Mouse (Mus musculus) T-helper 2 cell (primary cell): ENCODE measurements around the gene Nrxn1.

Experiments
- in situ Hi-C: fragments of 300-600 bp; cut with MboI, MseI; formaldehyde crosslinking; loops from one replicate; pipeline ENCODE4 v1.15.1; 2025; ENCODE audit warnings: high pct_unique_total_duplicates

The Nrxn1 gene

DNA sequence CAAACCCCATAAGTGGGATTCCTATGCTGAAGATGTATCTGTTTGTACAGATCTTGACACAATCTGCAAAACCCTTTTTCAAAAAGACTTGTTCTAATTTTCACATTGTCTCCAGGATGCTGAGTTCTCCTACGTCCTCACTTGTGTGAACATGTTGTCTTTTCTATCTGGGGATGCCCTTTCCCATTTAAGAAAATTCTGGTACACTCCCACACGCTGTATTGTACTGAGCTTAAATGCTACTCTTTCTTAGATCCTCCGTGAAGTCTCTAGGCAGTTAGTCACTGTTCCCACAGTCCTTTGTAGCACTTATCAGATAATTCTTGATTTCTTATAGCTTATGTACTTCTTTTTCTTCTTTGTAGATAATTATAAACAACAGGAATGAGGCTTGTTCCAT lies 997.9 kb downstream of the Nrxn1 start:
- in situ Hi-C loops: loop anchor here (5.0 kb wide), 1 partner anchor 47 kb away; no protein-coding TSS in a partner anchor

DNA sequence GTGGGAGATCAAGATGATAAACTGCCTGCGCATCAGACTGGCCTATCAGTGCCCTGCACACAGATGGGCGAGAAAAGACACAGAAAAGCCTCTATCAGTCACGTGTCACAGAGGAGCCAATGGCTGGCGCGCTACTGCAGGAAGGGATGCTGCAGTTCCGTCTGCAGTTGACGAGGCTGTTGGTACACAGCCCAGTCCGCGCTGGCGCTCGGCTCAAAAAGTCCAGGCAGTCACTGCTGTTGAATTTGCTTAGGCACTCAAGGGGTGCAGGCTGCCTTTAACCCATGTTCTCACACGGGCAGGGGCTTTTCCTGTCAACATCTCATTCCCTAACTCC lies 1004.6 kb downstream of the Nrxn1 start:
- in situ Hi-C loops: no loop called here

DNA sequence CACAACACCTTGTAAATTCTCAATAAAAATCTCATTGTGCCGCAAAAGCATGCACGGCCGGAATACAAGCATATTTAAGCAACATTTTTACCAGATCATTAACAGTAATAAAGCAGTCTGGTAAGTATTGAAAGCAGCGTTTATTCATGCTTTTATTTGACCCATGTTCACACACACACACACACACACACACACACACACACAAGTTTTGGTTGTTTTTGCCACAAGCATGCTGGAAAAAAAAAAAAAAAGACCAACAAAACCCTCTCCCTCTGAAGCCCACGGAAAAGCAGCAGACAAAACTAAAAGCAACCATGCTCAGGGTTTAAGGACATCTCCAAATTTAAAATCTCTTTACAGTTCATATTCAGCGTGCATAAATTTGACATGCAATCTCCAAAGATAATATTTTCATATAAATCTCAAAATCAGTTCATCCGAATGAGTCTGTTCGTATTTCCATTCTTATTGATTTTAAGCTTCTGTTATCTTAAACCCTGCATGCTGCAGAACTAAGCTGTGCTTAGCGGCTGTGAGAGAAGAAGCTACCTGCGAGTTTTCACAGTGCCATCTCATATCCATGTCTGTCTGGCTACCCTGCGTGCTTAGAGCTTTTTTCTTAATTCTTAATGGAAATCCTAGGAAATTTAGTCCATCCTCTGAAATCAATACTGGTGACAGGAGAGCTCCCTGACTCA lies 1005.1 kb downstream of the Nrxn1 start:
- in situ Hi-C loops: no loop called here

DNA sequence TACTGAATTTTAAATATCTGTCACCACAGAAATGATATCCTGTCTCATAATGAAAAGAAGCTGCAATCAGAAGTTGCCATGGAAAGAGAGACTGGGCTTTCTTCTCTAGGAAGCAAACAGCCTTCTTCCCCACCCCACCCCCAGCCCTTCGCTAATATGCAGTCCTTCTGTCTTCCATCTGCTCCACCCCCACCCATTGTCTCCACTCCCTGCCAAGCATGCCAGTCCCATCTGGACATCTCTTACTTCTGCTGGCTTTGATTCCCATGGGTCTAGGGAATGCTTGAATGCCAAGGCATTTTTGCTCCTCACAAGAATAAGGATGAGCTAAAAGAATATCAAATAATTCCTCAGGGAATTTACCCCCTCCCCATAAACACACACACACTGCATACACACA lies 1006.0 kb downstream of the Nrxn1 start:
- in situ Hi-C loops: no loop called here

DNA sequence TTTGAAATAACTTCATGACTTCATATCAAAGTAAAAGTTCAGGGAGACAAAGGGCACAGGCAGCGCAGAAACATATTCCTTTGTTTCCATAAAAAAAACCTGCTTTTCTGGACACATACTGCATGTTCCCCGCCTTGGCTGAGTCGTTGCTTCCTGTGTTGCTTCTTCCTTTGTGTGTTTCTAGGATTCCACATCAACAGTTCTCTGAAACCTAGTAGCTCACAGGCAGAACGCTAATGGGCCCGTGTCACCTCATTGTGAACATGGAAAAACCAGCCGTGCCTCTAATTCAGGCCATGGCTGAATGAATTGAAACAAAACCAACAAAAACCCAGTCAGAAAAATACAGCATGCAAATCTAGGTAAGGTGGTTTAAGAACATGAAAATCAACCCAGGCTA lies 1013.9 kb downstream of the Nrxn1 start:
- in situ Hi-C loops: no loop called here

DNA sequence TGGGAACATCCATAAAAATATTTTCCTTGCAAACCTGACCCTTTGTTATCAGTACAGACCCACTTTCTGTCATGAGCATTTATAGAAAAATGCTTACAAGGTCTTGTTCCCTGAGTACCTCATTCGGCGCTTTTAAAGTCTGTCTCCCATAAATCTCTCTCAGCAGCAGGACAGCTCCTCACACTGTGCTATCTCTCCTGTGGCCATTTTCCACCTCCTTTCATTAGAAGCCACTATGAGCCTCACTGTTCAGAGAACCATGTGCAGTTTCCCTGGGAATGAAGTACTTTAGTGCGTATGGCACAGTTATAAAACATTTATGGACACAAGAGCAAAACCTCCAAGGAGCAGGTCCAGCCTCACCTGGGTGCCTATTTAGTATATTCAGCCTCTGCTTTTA lies 1014.4 kb downstream of the Nrxn1 start:
- in situ Hi-C loops: no loop called here

DNA sequence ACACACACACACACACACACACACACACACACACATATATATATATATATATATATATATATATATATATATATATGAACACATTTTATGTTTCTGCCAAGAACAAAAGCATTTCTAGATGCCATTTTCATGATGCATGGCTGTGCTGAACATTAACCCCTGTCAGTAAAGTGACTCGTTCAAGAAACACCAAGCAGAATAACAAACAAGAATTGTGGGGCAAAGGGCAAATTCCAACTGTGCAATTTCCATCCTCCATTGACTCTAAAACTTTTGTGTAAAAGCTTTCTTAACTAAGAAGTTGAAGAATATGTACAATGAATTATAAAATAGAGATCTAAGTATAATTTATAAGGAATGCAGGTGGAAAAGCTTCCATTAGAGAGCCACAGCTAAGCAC lies 1030.0 kb downstream of the Nrxn1 start:
- in situ Hi-C loops: no loop called here

DNA sequence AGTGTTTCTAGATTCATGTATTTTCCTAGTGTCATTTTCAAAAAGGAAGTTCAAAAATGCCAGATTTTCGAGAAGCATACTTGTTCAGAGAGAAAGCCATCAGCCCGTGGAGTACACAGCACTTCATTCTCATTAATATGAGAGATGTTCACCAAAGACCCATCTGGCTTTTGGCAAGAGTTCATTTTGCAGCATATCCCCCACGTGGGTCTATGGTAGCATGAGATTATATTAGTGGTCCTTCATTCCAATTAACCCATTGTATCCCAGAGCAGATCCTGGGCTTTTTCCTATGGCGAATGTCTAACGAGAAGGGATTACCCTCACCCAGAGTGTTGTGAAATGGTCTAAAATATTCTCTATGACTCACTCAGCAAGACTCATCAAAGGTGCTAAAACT lies 1032.0 kb downstream of the Nrxn1 start:
- in situ Hi-C loops: no loop called here

DNA sequence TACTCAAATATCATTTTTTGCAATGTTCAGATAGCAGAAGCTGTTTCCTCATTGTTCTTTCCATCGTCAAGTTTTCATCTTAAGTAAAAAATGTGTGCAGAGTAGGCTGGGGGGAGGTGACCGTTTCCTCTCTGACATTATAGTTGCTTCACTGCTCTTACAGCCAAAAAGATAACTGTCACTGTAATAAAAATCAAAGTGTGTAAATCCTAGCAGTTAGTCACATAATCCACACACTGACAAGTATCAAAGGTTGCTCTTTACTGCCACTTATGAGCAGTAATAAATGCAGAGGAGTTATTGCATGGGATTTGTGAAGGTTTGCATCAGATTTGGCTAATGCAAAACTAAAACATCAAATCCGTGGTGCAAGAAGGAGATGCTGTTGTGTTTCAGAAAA lies 1032.7 kb downstream of the Nrxn1 start:
- in situ Hi-C loops: no loop called here

DNA sequence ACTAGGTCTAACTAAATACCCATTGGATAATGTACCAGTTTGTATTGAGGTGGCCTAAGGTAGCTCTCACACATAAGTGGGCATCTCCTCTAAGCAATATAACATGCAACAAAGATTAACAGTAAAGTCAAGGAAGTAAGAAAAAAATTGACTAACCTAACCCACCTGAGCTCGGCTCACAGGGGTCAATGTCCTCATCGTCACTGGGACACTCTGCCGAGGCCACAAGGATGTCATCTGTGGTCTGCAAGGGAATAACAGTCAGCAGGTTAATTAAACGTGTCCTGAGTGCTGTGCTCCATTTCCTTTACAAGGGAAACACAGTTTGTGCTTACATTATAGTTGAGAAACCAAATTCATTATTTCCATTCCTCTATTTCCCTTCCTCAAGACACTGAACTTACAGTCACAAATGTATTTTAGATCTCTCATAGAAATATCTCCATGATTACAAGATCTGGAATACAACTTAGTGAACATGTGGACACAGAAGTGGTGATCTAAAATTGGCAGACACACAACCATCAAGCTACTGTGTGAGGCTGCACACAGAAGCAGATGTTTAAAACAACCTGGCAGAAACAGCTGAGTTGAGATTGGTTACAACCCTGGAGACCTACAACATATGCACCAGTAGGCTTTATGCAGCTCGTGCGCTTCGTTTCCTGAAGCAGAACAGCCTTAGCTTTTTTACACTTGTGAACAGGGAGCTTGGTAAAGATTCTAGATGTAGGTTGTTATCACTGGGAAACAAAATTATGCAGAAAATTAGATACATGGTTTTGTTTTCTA lies 1033.4 kb downstream of the Nrxn1 start:
- in situ Hi-C loops: no loop called here

DNA sequence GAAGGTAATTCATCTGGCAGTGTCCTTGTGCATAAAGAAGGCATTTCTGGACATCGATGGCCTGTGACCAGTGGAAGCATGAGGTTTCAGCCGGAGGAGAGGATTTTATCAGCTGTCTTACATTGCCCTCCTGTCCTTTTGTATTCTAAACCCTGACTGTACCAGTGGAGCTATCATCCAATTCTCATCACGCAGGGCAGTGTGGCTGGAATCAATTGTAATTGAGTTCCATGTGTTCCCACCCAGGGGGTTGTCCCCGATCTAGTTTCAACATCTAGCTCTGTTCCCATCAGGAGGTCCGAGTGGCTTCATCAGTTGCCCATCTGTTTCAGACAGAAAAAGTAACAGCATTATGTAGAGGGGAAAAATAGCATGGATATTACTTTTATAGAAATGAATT lies 1038.6 kb downstream of the Nrxn1 start:
- in situ Hi-C loops: no loop called here

DNA sequence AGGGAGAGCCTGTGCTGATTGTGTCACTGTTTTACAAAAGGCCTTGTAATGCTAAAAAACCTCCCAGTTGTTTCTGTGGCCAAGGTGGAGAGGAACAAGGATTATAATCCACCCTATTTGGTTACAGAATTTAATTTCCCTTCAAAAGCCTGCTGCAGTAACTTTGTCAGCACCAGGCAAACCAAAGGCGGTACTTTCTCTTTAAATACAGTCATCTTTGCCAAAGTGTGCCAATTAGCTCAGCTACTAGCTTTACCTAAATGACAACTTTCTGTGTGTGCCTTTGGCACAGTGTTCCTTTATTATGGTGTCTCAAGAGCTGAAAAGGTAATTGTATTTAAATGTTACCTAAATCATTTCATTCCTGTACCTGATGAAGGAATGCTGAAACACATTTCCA lies 1053.6 kb downstream of the Nrxn1 start:
- in situ Hi-C loops: no loop called here

DNA sequence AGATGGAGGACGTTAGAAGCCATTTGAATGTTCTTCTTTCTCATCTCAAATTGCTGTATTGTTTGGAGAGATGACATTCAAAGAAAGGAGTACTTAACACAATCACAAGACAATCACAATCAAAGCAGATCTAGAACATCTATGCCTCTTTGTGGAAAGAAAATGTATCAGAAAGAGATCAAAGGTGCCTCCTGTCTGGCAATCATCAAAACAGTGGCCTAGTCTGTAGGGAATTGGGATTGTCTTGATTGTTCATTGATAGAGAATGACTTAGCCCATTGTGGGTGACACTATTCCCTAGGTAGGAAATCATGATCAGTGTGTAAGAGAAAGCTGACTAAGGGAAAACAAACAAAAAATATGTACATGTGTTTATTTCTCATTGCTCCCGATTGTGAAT lies 1060.5 kb downstream of the Nrxn1 start:
- in situ Hi-C loops: no loop called here

DNA sequence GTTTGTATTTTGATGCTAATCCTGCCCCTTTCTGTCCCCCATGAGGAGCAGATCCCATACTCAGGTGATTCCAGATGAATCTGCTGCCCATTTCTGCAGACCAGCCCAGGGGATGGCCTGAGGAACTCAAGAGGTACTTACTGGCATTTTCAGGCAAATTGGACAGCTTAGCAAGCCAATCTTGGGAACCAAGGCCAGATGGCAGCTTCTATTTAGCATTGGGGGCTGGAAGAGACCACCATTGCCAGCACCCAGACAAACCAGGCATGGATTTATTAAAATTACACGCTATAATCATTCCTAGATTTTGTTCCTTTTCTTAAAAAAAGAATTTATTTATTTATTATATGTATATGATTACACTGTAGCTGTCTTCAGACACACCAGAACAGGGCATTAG lies 1076.2 kb downstream of the Nrxn1 start:
- in situ Hi-C loops: no loop called here

DNA sequence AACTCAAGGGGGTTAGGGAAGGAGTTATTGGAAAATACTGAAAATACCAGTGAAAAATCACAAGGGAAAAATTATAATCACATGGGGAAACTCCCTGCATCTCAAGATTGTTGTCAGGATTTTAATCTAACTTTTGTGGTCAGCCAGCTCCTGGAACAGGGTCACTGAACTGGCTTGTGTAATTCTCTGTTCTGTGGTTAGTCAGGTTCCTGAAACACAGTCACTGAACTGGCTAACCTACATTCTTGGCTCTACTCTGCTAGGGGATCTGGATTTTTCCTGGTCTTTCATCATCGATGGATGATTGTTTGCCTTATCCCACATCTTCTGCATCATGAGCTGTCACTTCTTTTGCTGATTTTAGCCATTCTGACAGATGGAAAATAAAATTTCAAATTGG lies 1081.1 kb downstream of the Nrxn1 start:
- in situ Hi-C loops: no loop called here

DNA sequence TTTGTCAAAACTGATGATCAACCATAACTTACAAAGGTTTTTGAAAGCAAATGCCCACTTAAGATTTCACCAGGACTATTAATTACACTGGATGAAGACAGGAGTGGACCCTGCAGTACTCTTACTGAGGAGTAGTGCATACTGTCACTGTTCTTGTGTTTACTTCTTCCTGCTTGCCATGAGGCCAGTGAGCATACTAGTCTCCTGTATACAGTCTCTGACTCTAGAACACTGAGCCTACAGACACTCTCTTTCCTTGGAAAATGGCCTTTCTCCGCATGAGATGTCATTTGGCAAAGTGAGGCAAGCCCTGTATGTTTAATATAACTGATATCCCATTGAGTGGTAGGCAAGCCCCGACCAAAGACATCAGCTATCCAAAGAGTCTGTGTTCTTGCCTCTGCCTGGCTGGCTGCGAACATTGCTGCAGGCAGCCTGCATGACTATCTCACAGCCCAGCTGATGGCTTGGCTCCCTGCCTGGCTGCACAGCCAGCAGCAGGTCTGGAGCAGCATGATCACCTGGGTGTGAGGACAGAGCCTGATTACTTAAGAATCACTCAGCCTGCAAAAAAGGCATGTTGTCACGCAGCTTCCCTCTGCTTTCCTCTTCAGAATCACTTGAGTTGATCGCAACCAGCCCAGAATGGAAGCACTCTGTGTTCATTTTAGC lies 1085.3 kb downstream of the Nrxn1 start:
- in situ Hi-C loops: no loop called here

DNA sequence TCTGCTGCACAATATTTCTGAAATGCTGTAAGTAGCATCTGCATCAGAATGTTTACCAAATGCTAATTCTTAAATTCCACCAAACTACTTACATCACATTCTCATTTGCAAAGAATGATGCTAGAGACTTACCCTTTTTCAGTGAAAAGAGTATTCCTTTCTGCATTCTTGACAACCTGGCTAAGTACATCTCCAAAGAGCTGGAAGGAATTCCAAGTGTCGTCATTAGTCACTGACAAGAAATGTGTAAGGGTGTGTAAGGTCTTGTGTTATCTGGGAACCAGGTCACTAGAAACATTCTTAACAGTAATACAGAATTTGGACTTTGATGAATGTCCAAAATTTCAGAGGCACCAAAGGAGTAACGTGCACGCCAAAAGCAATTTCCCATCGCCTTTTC lies 1102.2 kb downstream of the Nrxn1 start:
- in situ Hi-C loops: no loop called here
